Mouse (Mus musculus): Measurements from ENCODE around the gene Gimap5.
A peak's percentile ranks its signal among the peaks of the same experiment; 100 is the strongest.

- TF ChIP-seq CTCF (IDR thresholded peaks at IDR 0.05; ENCODE audit: insufficient read depth, low read depth, low read length) (no peak), POLR2A (IDR thresholded peaks at IDR 0.05; ENCODE audit: insufficient read depth, low read depth, low read length) (0 out of 2 replicates have a peak, but pooled peaks have one; percentile 15)
Observed at GRCm38 (mm10) chr6:48742422-48743351, 3.3 kb upstream of the Gimap5 start.

Data from olfactory bulb, adult 2 months (tissue).